Mouse (Mus musculus): ENCODE measurements around the gene Olfr1191-ps1.
"Not testable (repeated sequence)": the region's sequence is repeated elsewhere in the genome, so short reads cannot be mapped to it uniquely, and the experiment has no call there.

The Olfr1191-ps1 gene

GRCm38 (mm10) chr2:88640242-88640641 lies at the start of gene Olfr1191-ps1:
Olfr1191-ps1 (plus strand) TSS chr2:88640542.
- DNase-seq (ENCODE audit: low read depth, low spot score), result not testable (repeated sequence)

GRCm38 (mm10) chr2:88648209-88648608 lies 7.9 kb downstream of the Olfr1191-ps1 start, which contains the start of gene Olfr1192-ps1:
Olfr1192-ps1 (plus strand) TSS chr2:88648509.
- DNase-seq (ENCODE audit: low read depth, low spot score), result no peak

GRCm38 (mm10) chr2:88675328-88675727 lies 35.0 kb downstream of the Olfr1191-ps1 start, which contains the start of gene Olfr1193:
Olfr1193 (plus strand) TSS chr2:88675628.
- not testable (repeated sequence) for DNase-seq (ENCODE audit: low read depth, low spot score)

- DNase-seq (ENCODE audit: low read depth, low spot score), result no peak
Measured at GRCm38 (mm10) chr2:88689087-88689486, 48.7 kb downstream of the Olfr1191-ps1 start, which contains the start of gene Olfr1195. Olfr1195 (minus strand) TSS chr2:88689187.
